Mouse (Mus musculus) lung, embryonic 14.5 days (tissue): Measurements from ENCODE around the gene Zfp626. TPM values are rescaled to one million over a fixed set of nuclear protein-coding genes. Genes with fewer than 3 reads are reported as not detected.
"Not testable (repeated sequence)": the region's sequence is repeated elsewhere in the genome, so short reads cannot be mapped to it uniquely, and the experiment has no call there.

ENCODE experiments used
- ATAC-seq: fragments of 200-750 bp; cut with Nextera tagmentation; 2 replicates; pipeline ENCODE4 v1.8.0; 2017; ENCODE audit warnings: mild to moderate bottlenecking, moderate TSS enrichment, moderate library complexity; ENCODE audit not compliant: insufficient read depth
- DNase-seq: peaks from one replicate; pipeline ENCODE4 v3.0.0-alpha.2; 2015
- H3K27ac ChIP-seq: fragments of 300-500 bp; sonication (generic); 2 replicates; pipeline ENCODE4 v1.5.1; 2014; ENCODE audit warnings: low read depth, mild to moderate bottlenecking, moderate library complexity
- H3K27me3 ChIP-seq: fragments of 300-500 bp; sonication (generic); 2 replicates; pipeline ENCODE4 v1.6.1; 2014; ENCODE audit warnings: low read length, control low read depth; ENCODE audit not compliant: insufficient read depth
- H3K36me3 ChIP-seq: fragments of 300-500 bp; sonication (generic); 2 replicates; pipeline ENCODE4 v1.6.1; 2014; ENCODE audit warnings: control low read depth; ENCODE audit not compliant: insufficient read depth
- H3K4me1 ChIP-seq: fragments of 300-500 bp; sonication (generic); 2 replicates; pipeline ENCODE4 v1.6.1; 2014; ENCODE audit warnings: antibody characterized with exemption, control low read depth; ENCODE audit not compliant: insufficient read depth
- H3K4me2 ChIP-seq: fragments of 300-500 bp; sonication (generic); 2 replicates; pipeline ENCODE4 v1.6.1; 2014; ENCODE audit warnings: mild to moderate bottlenecking
- H3K4me3 ChIP-seq: fragments of 300-500 bp; sonication (generic); 2 replicates; pipeline ENCODE4 v1.5.1; 2014; ENCODE audit warnings: low read depth, low read length
- H3K9ac ChIP-seq: fragments of 300-500 bp; sonication (generic); 2 replicates; pipeline ENCODE4 v1.6.1; 2014
- H3K9me3 ChIP-seq: fragments of 300-500 bp; sonication (generic); 2 replicates; pipeline ENCODE4 v1.6.1; 2016; ENCODE audit warnings: low read depth, low read length, control low read depth
- CTCF ChIP-seq: IDR thresholded peaks from 2 replicates; pipeline ENCODE4 v1.5.1; 2016; ENCODE audit warnings: antibody characterized with exemption, low read depth
- WGBS: fragments of 180-500 bp; shearing (Covaris S2); extraction: QIAGEN DNeasy Blood & Tissue Kit; methylation state at CpG from one replicate; pipeline ENCODE4 v1.1.7; 2014; 5-methylcytosine and 5-hydroxymethylcytosine counted together
- polyA plus RNA-seq: library from polyadenylated mRNA; unstranded; fragments of >200 nt; fragmentation: Nextera tagmentation; extraction: Ambion mirVana; gene quantifications from 2 replicates; pipeline ENCODE4 v1.2.1, GENCODE M21; 2014

The Zfp626 gene
- polyA plus RNA-seq, 1 experiment from 2014 or later = 2.1 TPM

GRCm38 (mm10) chr7:27838323-27839249 lies 31.6 kb downstream of the Zfp626 start, which contains the start of gene Zfp59:
Gene Zfp59, plus strand, starts transcription at chr7:27838607.
- peak within 1 kb of the TSS; percentile 44 for H3K4me3 ChIP-seq
- DNase-seq (peak; percentile 95), ATAC-seq (peak; percentile 99)
- peak within 1 kb of the TSS; percentile 53 for H3K9ac ChIP-seq
- H3K4me2 ChIP-seq = peak within 1 kb of the TSS; percentile 69
- no peaks in the 10 kb centered on the region for H3K27me3 ChIP-seq
- H3K36me3 ChIP-seq = no peaks in the 10 kb centered on the region
- 3% methylated on average over 34 of the region's 34 CpGs for WGBS
- H3K4me1 ChIP-seq = no peaks in the 10 kb centered on the region
- H3K27ac ChIP-seq = peak within 1 kb of the TSS; percentile 51; the same call in 1 of the 2 replicates
- no peaks in the 10 kb centered on the region for H3K9me3 ChIP-seq
- no peak for TF ChIP-seq CTCF

GRCm38 (mm10) chr7:27839596-27839995 lies 32.6 kb downstream of the Zfp626 start:
- Histone ChIP-seq H3K27ac (no peak overlapping the region), H3K9me3 (no peaks in the 10 kb centered on the region), H3K27me3 (no peaks in the 10 kb centered on the region), H3K4me2 (peak overlapping the region; percentile 69), H3K4me3 (no peak overlapping the region), H3K4me1 (no peaks in the 10 kb centered on the region), H3K9ac (no peak overlapping the region), H3K36me3 (peaks cover 2% of the 10 kb centered on the region; the same call in 1 of the 2 replicates)
- DNase-seq (no peak), ATAC-seq (no peak)
- no peak for TF ChIP-seq CTCF
- WGBS = 90% methylated on average over 7 of the region's 7 CpGs

GRCm38 (mm10) chr7:27840104-27840503 lies 33.1 kb downstream of the Zfp626 start:
- no peaks in the 10 kb centered on the region for H3K9me3 ChIP-seq
- ATAC-seq (no peak), DNase-seq (no peak)
- H3K4me2 ChIP-seq = no peak overlapping the region
- no peak overlapping the region for H3K9ac ChIP-seq
- H3K4me3 ChIP-seq = no peak overlapping the region
- TF ChIP-seq CTCF = no peak
- H3K4me1 ChIP-seq = no peaks in the 10 kb centered on the region
- 82% methylated on average over 6 of the region's 6 CpGs for WGBS
- H3K36me3 ChIP-seq = peaks cover 7% of the 10 kb centered on the region
- H3K27ac ChIP-seq = no peak overlapping the region
- no peaks in the 10 kb centered on the region for H3K27me3 ChIP-seq

GRCm38 (mm10) chr7:27857227-27857626 lies 50.2 kb downstream of the Zfp626 start, which contains the start of gene Zfp607a:
Gene Zfp607a, plus strand, starts transcription at chr7:27857527.
- no peak for DNase-seq
- H3K27me3 ChIP-seq = no peaks in the 10 kb centered on the region
- no peak for ATAC-seq
- peaks cover 6% of the 10 kb centered on the region for H3K4me1 ChIP-seq
- no peak for TF ChIP-seq CTCF
- H3K36me3 ChIP-seq = peaks cover 13% of the 10 kb centered on the region
- 96% methylated on average over 1 of the region's 1 CpGs for WGBS
- no peak within 1 kb of the TSS for H3K27ac ChIP-seq
- H3K9me3 ChIP-seq = no peaks in the 10 kb centered on the region
- no peak within 1 kb of the TSS for H3K4me3 ChIP-seq
- no peak within 1 kb of the TSS for H3K4me2 ChIP-seq
- no peak within 1 kb of the TSS for H3K9ac ChIP-seq

GRCm38 (mm10) chr7:27859301-27860251 lies 52.6 kb downstream of the Zfp626 start:
- Histone ChIP-seq H3K4me2 (peak overlapping the region; percentile 75), H3K27ac (peak overlapping the region; percentile 90)

GRCm38 (mm10) chr7:27860396-27861235 lies 53.6 kb downstream of the Zfp626 start:
- H3K4me3 ChIP-seq = peak overlapping the region; percentile 54
- no peaks in the 10 kb centered on the region for H3K9me3 ChIP-seq
- peaks cover 6% of the 10 kb centered on the region for H3K4me1 ChIP-seq
- no peaks in the 10 kb centered on the region for H3K27me3 ChIP-seq
- peak overlapping the region; percentile 69 for H3K9ac ChIP-seq
- ATAC-seq = peak; percentile 96
- peak overlapping the region; percentile 90 for H3K27ac ChIP-seq
- WGBS = under 1% methylated on average over 22 of the region's 22 CpGs
- peak overlapping the region; percentile 75 for H3K4me2 ChIP-seq
- no peak for TF ChIP-seq CTCF
- peak; percentile 89 for DNase-seq
- H3K36me3 ChIP-seq = peaks cover 15% of the 10 kb centered on the region

More at GRCm38 (mm10) chr7:27859301-27860251, 52.6 kb downstream of the Zfp626 start:
- WGBS = 21% methylated on average over 10 of the region's 10 CpGs
- peak overlapping the region; percentile 69 for H3K9ac ChIP-seq
- no peak for TF ChIP-seq CTCF
- H3K36me3 ChIP-seq = peaks cover 10% of the 10 kb centered on the region
- peak; percentile 40; the same call in 1 of the 2 replicates for ATAC-seq
- peak; percentile 3 for DNase-seq
- H3K9me3 ChIP-seq = no peaks in the 10 kb centered on the region
- no peaks in the 10 kb centered on the region for H3K27me3 ChIP-seq
- peaks cover 6% of the 10 kb centered on the region for H3K4me1 ChIP-seq
- peak overlapping the region; percentile 54 for H3K4me3 ChIP-seq

- H3K27me3 ChIP-seq, H3K4me2 ChIP-seq, H3K9me3 ChIP-seq, H3K4me1 ChIP-seq, H3K4me3 ChIP-seq, H3K9ac ChIP-seq, DNase-seq, ATAC-seq, H3K27ac ChIP-seq: not testable (repeated sequence)
- peaks cover 28% of the 10 kb centered on the region for H3K36me3 ChIP-seq
- WGBS = 75% methylated on average over 5 of the region's 5 CpGs
Measured at GRCm38 (mm10) chr7:27862578-27862977, 55.6 kb downstream of the Zfp626 start.
